Mouse (Mus musculus) common myeloid progenitor, adult 5-6 weeks (primary cell): ENCODE results near the gene Mmp17. TPM values are rescaled to one million over a fixed set of nuclear protein-coding genes. Genes with fewer than 3 reads are reported as not detected.
"Not testable (repeated sequence)": the region's sequence is repeated elsewhere in the genome, so short reads cannot be mapped to it uniquely, and the experiment has no call there.

Source experiments
- ATAC-seq: replicated peaks from 2 replicates; pipeline ENCODE4 v1.8.0; 2016; ENCODE audit warnings: low read depth, mild to moderate bottlenecking, moderate TSS enrichment, inconsistent platforms; ENCODE audit not compliant: poor library complexity, severe bottlenecking
- total RNA-seq: library from RNA; stranded (forward); fragments of 200-1000, 187-1606 nt; gene quantifications from 2 replicates; pipeline ENCODE4 v1.2.3, GENCODE M21; 2017

The Mmp17 gene
- total RNA-seq, 1 experiment from 2014 or later, result 0.05 TPM

GRCm38 (mm10) chr5:129586016-129586415, 2.0 kb downstream of the Mmp17 start:
- peak; percentile 68 for ATAC-seq

DNA sequence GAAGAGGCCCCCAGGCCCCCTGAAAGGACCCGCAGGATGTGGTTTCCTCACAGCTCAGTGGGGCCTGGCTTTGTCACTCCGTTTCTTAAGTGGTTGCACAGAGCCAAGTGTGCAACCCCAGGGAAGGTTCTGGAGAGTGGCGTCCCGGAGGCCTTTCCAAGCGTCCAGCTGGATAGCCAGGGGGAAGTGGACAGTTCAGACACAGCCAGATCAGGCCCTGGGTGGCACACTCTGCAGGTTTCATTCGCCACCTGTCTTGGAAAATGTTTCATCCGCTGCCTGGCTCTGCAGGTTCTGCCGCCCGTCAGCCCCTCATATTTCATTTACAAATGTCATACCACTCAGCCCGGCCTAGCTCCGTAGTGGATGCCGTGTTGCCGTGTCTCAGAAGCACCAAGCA, 2.5 kb downstream of the Mmp17 start:
- no peak for ATAC-seq

DNA sequence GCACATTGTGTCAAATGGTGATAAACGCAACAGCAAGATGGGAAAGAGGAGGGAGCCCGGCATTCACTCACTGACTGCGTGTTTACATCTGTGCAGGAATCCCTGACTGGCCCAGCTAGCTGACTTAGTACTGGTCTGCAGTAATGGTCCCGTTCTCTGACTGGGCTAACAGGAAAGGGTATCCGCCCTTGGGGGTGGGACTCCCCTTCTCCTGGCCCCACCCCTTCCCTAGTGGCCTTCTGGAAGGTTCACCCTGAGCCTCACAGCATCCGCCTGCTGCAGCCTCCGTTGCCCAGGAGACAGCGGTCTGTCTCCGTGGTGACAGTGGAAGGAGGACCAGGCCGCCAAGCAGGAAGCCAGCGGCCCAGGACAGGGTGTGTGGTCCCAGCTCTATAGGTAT, 6.9 kb downstream of the Mmp17 start:
- ATAC-seq, result no peak

DNA sequence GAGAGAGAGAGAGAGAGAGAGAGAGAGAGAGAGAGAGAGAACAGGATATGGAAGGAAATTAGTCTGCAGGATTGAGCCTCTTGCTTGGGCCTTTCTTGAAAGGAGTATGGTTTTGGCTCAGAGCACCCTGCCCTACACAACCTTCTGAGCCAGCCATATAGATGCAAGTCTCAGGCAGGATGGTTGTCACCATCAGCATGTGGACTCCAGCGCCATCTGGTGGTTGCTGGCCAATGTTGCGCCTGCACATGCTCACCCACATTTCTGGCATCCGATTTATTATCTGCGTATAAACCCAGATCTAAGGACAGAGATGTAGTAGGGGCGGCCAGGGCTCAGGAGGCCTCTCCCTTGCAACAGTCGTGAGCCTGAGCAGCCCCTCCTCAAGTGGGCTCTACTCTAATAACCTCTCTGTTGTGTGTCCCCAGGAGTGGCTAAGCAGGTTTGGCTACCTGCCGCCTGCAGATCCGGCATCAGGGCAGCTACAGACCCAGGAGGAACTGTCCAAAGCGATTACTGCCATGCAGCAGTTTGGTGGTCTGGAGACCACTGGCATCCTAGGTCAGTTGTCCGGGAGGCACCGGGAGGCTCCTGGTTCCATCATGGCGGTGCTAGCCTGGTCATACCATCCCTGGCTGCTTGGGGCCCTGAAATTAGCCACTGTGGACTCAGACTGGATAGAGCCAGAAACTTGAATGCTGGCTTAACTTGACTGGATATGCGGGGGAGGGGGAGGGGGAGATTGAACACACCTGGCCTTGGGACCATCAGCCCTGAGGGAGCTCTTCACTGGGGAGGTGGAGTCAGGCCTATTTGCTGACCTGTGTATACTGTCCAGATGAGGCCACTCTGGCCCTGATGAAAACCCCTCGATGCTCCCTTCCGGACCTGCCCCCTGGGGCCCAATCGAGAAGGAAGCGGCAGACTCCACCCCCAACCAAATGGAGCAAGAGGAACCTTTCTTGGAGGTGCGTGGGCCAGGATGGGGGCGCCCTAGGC, 10.4 kb downstream of the Mmp17 start:
- peak; percentile 93 for ATAC-seq

DNA sequence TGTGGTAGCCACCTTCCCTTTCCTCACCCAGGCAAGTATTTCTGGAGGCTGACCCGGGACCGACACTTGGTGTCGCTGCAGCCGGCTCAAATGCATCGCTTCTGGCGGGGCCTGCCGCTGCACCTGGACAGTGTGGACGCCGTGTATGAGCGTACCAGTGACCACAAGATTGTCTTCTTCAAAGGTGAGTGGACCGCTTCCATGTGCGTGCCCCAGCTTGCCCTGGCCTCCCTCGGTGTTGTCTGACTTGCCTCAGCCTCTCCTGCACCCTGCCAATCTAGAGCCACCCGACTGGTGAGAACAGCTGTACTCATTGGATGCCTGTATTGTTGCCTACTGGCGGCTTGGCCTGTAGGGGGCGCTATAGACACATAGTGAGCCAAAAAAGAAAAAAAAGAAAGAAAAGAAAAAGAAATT, 18.1 kb downstream of the Mmp17 start:
- ATAC-seq, result 0 out of 2 replicates have a peak, but pooled peaks have one; percentile 32

GRCm38 (mm10) chr5:129607476-129607875, 23.5 kb downstream of the Mmp17 start:
- ATAC-seq, result no peak

DNA sequence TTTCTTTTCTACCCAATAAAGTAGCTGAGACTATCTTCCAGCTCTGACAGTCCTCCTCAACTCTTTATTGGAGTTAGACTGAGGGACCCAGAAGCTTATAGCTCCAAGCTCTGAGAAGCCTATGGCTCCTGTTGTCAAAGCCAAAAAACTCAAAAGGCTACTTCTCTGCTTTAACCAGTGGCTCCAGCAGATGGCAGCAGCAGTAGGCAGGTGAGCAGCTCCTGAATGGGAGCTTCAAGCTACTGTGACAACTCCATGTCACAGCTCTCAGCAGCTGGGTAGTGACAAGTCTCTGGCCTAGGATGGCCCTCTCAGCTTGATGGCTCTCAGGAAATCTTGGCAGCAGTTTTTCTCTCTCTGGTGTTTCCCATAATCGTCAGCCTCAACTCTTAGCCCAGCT, 27.1 kb downstream of the Mmp17 start:
- ATAC-seq, result peak; percentile 92

GRCm38 (mm10) chr5:129620600-129620999, 36.6 kb downstream of the Mmp17 start:
- ATAC-seq, result not testable (repeated sequence)

DNA sequence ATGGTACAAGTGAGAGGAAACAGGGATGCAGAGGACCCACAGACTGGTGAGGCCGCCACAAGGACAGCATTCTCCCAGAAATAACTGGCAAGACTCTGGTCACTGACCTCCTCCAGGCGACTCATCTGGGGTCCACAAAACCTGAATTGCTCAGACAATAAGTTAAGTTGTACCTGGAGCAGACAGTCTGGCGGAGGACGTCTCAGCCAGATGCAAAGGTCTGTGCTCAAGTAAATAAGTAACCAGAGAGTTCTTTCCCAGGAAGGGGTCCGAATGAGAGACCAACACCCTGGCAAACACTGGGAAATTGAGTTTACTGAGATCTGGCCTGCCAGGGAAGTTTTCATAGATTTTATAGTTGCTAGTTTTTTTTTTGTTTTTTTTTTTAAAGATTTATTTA, 37.4 kb downstream of the Mmp17 start:
- no peak for ATAC-seq

- no peak for ATAC-seq
These were observed 42.1 kb downstream of the Mmp17 start for GRCm38 (mm10) chr5:129626099-129626498.

DNA sequence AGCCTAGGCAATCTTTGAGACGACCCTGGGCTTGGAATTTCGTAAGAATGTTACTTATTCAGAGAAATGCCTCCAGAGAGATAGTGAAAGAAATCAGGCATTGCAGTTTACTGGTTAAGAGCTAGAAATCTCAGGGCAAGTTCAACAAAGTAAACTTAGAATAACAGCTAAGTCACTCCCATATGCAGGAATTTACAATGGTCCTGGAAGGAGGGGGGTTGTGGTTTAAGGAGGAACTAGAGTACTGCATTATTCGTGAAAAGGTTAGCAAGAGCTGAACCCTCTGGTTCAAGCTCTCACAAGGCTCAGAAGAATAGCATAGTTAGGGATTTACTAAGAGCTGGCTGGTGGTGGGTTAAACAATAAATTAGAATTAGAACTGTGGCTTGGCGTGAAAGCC, 42.6 kb downstream of the Mmp17 start:
- ATAC-seq, result not testable (repeated sequence)

GRCm38 (mm10) chr5:129632270-129633250, 48.6 kb downstream of the Mmp17 start:
- ATAC-seq, result not testable (repeated sequence)

DNA sequence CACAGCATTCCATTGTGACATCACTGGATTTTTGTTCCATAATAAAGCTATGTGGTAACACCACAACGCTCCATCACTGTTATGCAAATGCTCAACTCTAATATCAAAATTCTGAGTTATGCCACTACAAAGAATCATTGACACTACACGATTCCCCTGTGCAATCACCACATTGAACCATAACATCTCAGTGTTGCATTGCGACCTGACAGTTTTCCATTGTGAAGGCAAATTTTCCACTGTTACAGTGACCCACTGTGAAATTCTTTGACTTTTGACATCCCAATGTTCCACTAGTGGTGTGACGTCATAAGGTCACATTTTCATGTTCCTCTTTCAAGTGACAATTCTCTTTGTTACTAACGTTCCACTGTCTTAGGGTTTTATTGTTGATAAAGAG, 66.9 kb downstream of the Mmp17 start:
- ATAC-seq, result no peak

DNA sequence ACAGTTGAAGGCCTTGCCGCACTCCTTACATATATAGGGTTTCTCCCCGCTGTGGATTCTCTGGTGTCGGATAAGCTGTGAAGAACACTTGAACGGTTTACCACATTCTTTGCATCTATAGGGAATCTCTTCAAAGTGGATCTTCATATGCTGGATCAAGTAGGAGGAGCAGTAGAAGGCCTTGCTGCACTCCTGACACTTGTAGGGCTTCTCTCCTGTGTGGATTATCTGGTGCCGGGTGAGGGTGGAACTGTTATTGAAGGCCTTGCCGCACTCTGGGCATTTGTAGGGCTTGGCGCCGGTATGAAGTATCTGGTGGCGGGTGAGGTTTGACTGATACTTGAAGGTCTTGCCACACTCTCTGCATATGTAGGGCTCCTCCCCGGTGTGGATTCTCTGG, 73.0 kb downstream of the Mmp17 start:
- no peak for ATAC-seq

DNA sequence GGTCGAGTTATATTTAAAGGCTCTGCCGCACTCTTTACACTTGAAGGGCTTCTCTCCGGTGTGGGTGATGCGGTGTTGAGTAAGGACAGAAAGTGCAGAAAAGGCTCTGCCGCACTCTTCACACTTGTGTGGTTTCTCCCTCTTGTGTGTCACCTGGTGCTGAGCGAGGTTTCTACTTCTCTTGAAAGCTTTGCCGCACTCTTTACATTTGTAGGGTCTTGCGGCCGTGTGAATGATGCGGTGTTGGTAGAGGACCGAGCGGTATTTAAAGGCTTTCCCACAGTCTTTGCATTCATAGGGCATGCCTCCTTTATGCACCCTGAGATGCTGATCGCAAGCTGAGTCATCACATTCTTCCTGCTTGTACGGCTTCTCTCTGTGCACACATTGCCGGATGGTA, 74.0 kb downstream of the Mmp17 start:
- ATAC-seq, result no peak

Other genes starting within 250 kb of the Mmp17 start
- 43.5 and 70.6 TPM in 2 replicates for gene Sfswap, start 82.9 kb upstream of the Mmp17 start, total RNA-seq
- gene Zfp11, start 85.9 kb downstream of the Mmp17 start, total RNA-seq, result 3.3 and 4.3 TPM in 2 replicates
- not detected in 2 replicates for gene Sept14, start 124.3 kb downstream of the Mmp17 start, total RNA-seq
- gene Mrps17, start 131.3 kb downstream of the Mmp17 start, total RNA-seq, result 76.2 and 84.4 TPM in 2 replicates
- gene Nipsnap2, start 140.9 kb downstream of the Mmp17 start, total RNA-seq, result 23.6 and 31.8 TPM in 2 replicates
- gene Psph, start 203.3 kb downstream of the Mmp17 start, total RNA-seq, result 14.2 and 18.7 TPM in 2 replicates